Mouse (Mus musculus) liver, embryonic 13.5 days (tissue): ENCODE measurements around the gene Sox30. TPM values are rescaled to one million over a fixed set of nuclear protein-coding genes. Genes with fewer than 3 reads are reported as not detected.

ENCODE experiments used
- ATAC-seq: fragments of 200-750 bp; cut with Nextera tagmentation; 2 replicates; pipeline ENCODE4 v1.8.0; 2017; ENCODE audit warnings: low read depth, mild to moderate bottlenecking, moderate number of reproducible peaks, moderate library complexity
- DNase-seq: peaks from one replicate; pipeline ENCODE4 v3.0.0; 2022
- H3K27ac ChIP-seq: fragments of 300-500 bp; sonication (generic); 2 replicates; pipeline ENCODE4 v1.5.1; 2015; ENCODE audit warnings: moderate library complexity, mild to moderate bottlenecking, inconsistent platforms
- H3K27me3 ChIP-seq: fragments of 300-500 bp; sonication (generic); 2 replicates; pipeline ENCODE4 v1.6.1; 2015; ENCODE audit warnings: mild to moderate bottlenecking, inconsistent platforms
- H3K36me3 ChIP-seq: fragments of 300-500 bp; sonication (generic); 2 replicates; pipeline ENCODE4 v1.6.1; 2015; ENCODE audit warnings: mild to moderate bottlenecking, inconsistent platforms
- H3K4me1 ChIP-seq: fragments of 300-500 bp; sonication (generic); replicated peaks from 2 replicates; pipeline ENCODE4 v1.6.1; 2015; ENCODE audit warnings: inconsistent platforms
- H3K4me2 ChIP-seq: fragments of 300-500 bp; sonication (generic); 2 replicates; pipeline ENCODE4 v1.6.1; 2015; ENCODE audit warnings: inconsistent platforms, mild to moderate bottlenecking, moderate library complexity
- H3K4me3 ChIP-seq: fragments of 300-500 bp; sonication (generic); replicated peaks from 2 replicates; pipeline ENCODE4 v1.5.1; 2015; ENCODE audit warnings: mild to moderate bottlenecking, inconsistent platforms
- H3K9ac ChIP-seq: fragments of 300-500 bp; sonication (generic); 2 replicates; pipeline ENCODE4 v1.6.1; 2015; ENCODE audit warnings: mild to moderate bottlenecking, inconsistent platforms
- H3K9me3 ChIP-seq: fragments of 300-500 bp; sonication (generic); replicated peaks from 2 replicates; pipeline ENCODE4 v1.6.1; 2016; ENCODE audit warnings: inconsistent platforms
- WGBS: fragments of 180-500 bp; shearing (Covaris S2); methylation state at CpG from one replicate; pipeline ENCODE4 v1.1.7; 2015; ENCODE audit not compliant: insufficient replicate concordance; 5-methylcytosine and 5-hydroxymethylcytosine counted together
- polyA plus RNA-seq: library from polyadenylated mRNA; unstranded; fragments of >200 nt; fragmentation: Nextera tagmentation; extraction: Ambion mirVana; gene quantifications from 2 replicates; pipeline ENCODE4 v1.2.1, GENCODE M21; 2015

The Sox30 gene
- polyA plus RNA-seq, 1 experiment from 2014 or later = not detected

GRCm38 (mm10) chr11:46020246-46020645 is 40.1 kb downstream of the Sox30 start:
- Histone ChIP-seq H3K4me3 (no peak overlapping the region), H3K9me3 (no peaks in the 10 kb centered on the region), H3K4me2 (no peak overlapping the region), H3K27ac (no peak overlapping the region), H3K9ac (no peak overlapping the region), H3K36me3 (no peaks in the 10 kb centered on the region), H3K27me3 (no peaks in the 10 kb centered on the region), H3K4me1 (no peaks in the 10 kb centered on the region)
- ATAC-seq (no peak), DNase-seq (no peak)
- 50% methylated on average over 1 of the region's 1 CpGs for WGBS

DNA sequence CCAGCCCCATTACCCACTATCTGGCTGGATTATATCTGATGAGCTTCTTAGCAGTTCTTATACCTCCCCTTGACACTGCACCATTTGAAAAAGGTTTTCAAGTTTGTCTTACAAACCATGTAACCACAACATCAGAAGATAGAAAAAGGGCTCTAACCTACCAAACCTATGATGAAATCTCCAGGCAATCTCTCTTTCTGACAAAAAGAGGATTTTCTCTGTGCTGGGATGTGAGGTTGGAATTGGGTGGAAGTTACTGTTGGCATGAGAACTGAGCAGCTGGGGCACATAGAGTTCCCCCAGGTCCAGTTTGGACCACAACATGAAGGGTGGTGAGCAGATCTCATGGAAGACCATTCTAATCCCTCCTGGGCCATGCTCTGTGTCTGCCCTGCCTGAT is 41.7 kb downstream of the Sox30 start:
- H3K4me1 ChIP-seq = no peaks in the 10 kb centered on the region
- H3K4me2 ChIP-seq = no peak overlapping the region
- DNase-seq (no peak), ATAC-seq (no peak)
- no peak overlapping the region for H3K27ac ChIP-seq
- no peak overlapping the region for H3K9ac ChIP-seq
- H3K36me3 ChIP-seq = no peaks in the 10 kb centered on the region
- no peak overlapping the region for H3K4me3 ChIP-seq
- H3K9me3 ChIP-seq = no peaks in the 10 kb centered on the region
- H3K27me3 ChIP-seq = no peaks in the 10 kb centered on the region

- no peak for ATAC-seq
- DNase-seq = no peak
Observed at GRCm38 (mm10) chr11:46022983-46023382, 42.9 kb downstream of the Sox30 start.

DNA sequence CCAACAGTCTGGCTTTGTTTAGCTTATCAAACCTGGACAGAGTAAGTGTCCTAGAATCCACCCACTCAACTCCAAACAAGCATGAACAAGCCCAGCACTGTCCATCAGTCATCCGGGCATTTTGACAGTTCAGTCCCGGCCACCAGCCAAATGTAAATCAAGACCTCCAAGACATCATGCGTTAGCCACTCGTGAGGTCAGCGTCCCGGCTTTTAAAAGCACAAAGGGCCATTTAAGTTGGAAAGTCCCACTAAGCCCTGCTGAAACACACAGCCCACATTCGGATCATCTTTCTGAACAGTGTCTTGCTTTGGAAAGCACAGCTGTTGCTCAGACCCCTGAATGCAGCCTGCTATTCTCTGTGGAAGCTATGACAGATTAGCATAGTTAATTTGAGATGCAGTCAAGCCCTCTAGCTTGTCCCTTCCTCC is 45.9 kb downstream of the Sox30 start:
- H3K4me1 ChIP-seq = 0 out of 2 replicates have a peak, but pooled peaks cover 4% of the 10 kb centered on the region
- no peak overlapping the region for H3K4me2 ChIP-seq
- no peak overlapping the region for H3K9ac ChIP-seq
- H3K4me3 ChIP-seq = no peak overlapping the region
- DNase-seq (no peak), ATAC-seq (no peak)
- 75% methylated on average over 7 of the region's 7 CpGs for WGBS
- H3K36me3 ChIP-seq = no peaks in the 10 kb centered on the region
- no peaks in the 10 kb centered on the region for H3K27me3 ChIP-seq
- H3K9me3 ChIP-seq = no peaks in the 10 kb centered on the region
- H3K27ac ChIP-seq = no peak overlapping the region

More at GRCm38 (mm10) chr11:46022983-46023382, 42.9 kb downstream of the Sox30 start:
- no peak overlapping the region for H3K9ac ChIP-seq
- H3K27ac ChIP-seq = no peak overlapping the region
- H3K4me1 ChIP-seq = no peaks in the 10 kb centered on the region
- no peaks in the 10 kb centered on the region for H3K9me3 ChIP-seq
- no peak overlapping the region for H3K4me3 ChIP-seq
- WGBS = 44% methylated on average over 6 of the region's 6 CpGs
- H3K4me2 ChIP-seq = no peak overlapping the region
- no peaks in the 10 kb centered on the region for H3K36me3 ChIP-seq
- no peaks in the 10 kb centered on the region for H3K27me3 ChIP-seq

GRCm38 (mm10) chr11:46027952-46028814 is 48.1 kb downstream of the Sox30 start:
- Histone ChIP-seq H3K4me3 (no peak overlapping the region), H3K27me3 (no peaks in the 10 kb centered on the region), H3K4me1 (0 out of 2 replicates have a peak, but pooled peaks cover 4% of the 10 kb centered on the region), H3K9me3 (no peaks in the 10 kb centered on the region), H3K9ac (no peak overlapping the region), H3K4me2 (no peak overlapping the region), H3K27ac (no peak overlapping the region), H3K36me3 (no peaks in the 10 kb centered on the region)
- DNase-seq = no peak
- no peak for ATAC-seq
- WGBS = 61% methylated on average over 6 of the region's 6 CpGs

DNA sequence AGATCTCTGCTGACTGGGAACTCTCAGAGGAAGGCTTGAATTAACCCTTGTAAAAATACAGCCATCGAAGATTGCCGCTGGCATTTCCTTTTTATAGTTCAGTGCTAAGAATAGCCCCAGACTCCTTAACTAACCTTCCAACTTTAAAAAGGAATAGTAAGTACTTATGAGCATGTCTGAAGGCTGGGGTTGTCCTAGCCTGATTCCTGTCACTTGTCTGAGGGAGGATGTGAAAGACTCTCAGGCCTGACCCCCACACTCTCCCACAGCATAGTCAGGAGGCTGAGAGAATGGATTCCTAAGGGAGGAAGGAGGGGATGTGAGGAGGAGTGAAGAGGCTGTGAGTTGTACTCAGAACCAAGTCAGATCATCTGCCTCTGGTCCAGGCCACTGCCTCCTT is 49.4 kb downstream of the Sox30 start:
- WGBS = 71% methylated on average over 2 of the region's 2 CpGs
- Histone ChIP-seq H3K4me2 (no peak overlapping the region), H3K36me3 (no peaks in the 10 kb centered on the region), H3K4me1 (0 out of 2 replicates have a peak, but pooled peaks cover 4% of the 10 kb centered on the region), H3K9ac (no peak overlapping the region), H3K4me3 (no peak overlapping the region), H3K27me3 (no peaks in the 10 kb centered on the region), H3K27ac (no peak overlapping the region), H3K9me3 (no peaks in the 10 kb centered on the region)
- no peak for ATAC-seq
- no peak for DNase-seq

GRCm38 (mm10) chr11:46030026-46030425 is 49.9 kb downstream of the Sox30 start:
- H3K4me3 ChIP-seq = no peak overlapping the region
- H3K27ac ChIP-seq = no peak overlapping the region
- DNase-seq = no peak
- no peak overlapping the region for H3K4me2 ChIP-seq
- H3K9ac ChIP-seq = no peak overlapping the region
- 57% methylated on average over 2 of the region's 2 CpGs for WGBS
- H3K4me1 ChIP-seq = 0 out of 2 replicates have a peak, but pooled peaks cover 4% of the 10 kb centered on the region
- H3K9me3 ChIP-seq = no peaks in the 10 kb centered on the region
- ATAC-seq = no peak
- no peaks in the 10 kb centered on the region for H3K27me3 ChIP-seq
- H3K36me3 ChIP-seq = no peaks in the 10 kb centered on the region

DNA sequence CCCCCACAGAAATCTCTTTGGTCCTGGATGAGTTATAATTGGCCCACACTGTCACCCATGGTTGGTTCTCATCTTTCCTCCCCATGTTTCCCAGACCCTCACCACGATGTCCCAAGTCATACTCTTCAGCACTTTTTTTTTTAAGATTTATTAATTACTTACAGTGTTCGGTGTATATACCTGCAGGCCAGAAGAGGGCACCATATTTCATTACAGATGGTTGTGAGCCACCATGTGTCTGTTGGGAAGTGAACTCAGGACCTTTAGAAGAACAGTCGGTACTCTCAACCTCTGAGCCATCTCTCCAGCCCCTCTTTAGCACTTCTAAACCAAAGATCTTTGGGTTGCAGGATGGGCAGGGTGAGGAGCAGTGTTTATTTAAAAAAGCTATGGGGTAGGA is 51.4 kb downstream of the Sox30 start:
- no peaks in the 10 kb centered on the region for H3K27me3 ChIP-seq
- H3K27ac ChIP-seq = no peak overlapping the region
- WGBS = 33% methylated on average over 3 of the region's 3 CpGs
- ATAC-seq = no peak
- H3K9me3 ChIP-seq = no peaks in the 10 kb centered on the region
- H3K4me1 ChIP-seq = 0 out of 2 replicates have a peak, but pooled peaks cover 4% of the 10 kb centered on the region
- no peak overlapping the region for H3K4me3 ChIP-seq
- no peak overlapping the region for H3K4me2 ChIP-seq
- no peak overlapping the region for H3K9ac ChIP-seq
- no peaks in the 10 kb centered on the region for H3K36me3 ChIP-seq
- no peak for DNase-seq

DNA sequence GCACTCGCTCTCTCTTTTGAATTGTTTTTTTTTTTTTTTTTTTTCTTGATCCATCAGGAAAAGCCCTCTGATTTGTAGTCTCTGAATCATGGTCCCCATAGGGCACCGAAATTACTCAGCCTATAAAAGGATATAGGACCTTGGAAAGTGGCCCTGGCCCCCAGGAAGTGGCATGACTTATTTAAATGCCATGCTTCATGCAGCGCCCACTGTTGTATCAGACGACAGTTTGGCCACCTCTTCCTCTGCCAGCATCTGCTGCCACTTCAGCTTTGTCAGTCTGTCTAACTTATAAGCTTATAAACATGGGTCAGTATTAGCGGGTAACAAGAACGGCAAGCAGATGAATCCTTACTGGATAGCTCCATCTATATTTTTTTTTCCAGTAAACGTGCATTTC is 52.8 kb downstream of the Sox30 start:
- no peaks in the 10 kb centered on the region for H3K9me3 ChIP-seq
- H3K4me2 ChIP-seq = no peak overlapping the region
- H3K27me3 ChIP-seq = no peaks in the 10 kb centered on the region
- no peaks in the 10 kb centered on the region for H3K36me3 ChIP-seq
- no peak overlapping the region for H3K4me3 ChIP-seq
- ATAC-seq (no peak), DNase-seq (no peak)
- no peak overlapping the region for H3K9ac ChIP-seq
- WGBS = 71% methylated on average over 7 of the region's 7 CpGs
- 0 out of 2 replicates have a peak, but pooled peaks cover 4% of the 10 kb centered on the region for H3K4me1 ChIP-seq
- H3K27ac ChIP-seq = no peak overlapping the region

DNA sequence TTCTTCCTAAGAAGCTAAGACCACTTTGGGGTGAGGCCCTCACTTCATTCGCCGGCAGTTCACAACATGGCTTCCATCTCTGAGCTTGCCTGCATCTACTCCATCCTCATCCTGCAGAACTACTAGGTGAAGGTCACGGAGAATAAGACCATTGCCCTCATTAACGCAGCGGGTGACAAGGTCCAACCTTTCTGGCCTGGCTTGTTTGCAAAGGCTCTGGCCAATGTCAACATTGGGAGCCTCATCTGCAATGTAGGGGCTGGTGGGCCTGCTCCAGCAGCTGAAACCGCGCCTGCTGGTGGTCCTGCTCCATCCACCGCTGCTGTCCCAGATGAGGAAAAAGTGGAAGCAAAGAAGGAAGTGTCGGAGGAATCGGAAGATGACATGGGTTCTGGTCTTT is 56.3 kb downstream of the Sox30 start:
- Histone ChIP-seq H3K27me3 (no peaks in the 10 kb centered on the region), H3K4me2 (no peak overlapping the region), H3K9me3 (no peaks in the 10 kb centered on the region), H3K27ac (no peak overlapping the region), H3K9ac (no peak overlapping the region), H3K4me1 (no peaks in the 10 kb centered on the region), H3K36me3 (no peaks in the 10 kb centered on the region), H3K4me3 (no peak overlapping the region)
- no peak for ATAC-seq
- no peak for DNase-seq
- 77% methylated on average over 10 of the region's 10 CpGs for WGBS

DNA sequence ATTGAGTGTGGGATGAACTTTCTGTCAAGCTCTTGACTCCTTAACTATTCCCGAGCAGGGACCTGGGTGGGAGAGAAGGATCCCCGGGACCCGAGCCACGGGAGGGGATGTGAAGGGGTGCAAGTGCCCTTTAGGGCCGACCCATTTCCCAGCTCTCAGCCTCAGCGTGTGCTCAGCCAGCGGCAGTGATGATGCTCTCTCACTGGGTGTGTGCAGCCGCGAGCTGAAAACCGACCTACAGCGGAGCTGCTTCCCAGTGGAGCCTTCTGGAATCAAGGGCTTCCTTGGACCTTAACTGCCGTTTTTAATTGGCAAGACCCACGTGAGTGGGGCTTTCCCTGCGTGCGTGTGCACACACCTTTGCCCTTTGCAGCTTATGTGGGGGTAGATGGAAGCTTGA is 58.8 kb downstream of the Sox30 start:
- ATAC-seq = no peak
- no peak for DNase-seq
- no peak overlapping the region for H3K9ac ChIP-seq
- no peak overlapping the region for H3K27ac ChIP-seq
- no peaks in the 10 kb centered on the region for H3K27me3 ChIP-seq
- H3K36me3 ChIP-seq = no peaks in the 10 kb centered on the region
- H3K4me2 ChIP-seq = no peak overlapping the region
- H3K4me3 ChIP-seq = no peak overlapping the region
- WGBS = 64% methylated on average over 15 of the region's 15 CpGs
- H3K4me1 ChIP-seq = no peaks in the 10 kb centered on the region
- H3K9me3 ChIP-seq = no peaks in the 10 kb centered on the region

- ATAC-seq = no peak
- no peak overlapping the region for H3K27ac ChIP-seq
Observed at GRCm38 (mm10) chr11:46039335-46039734, 59.2 kb downstream of the Sox30 start.

More at GRCm38 (mm10) chr11:46039335-46039734, 59.2 kb downstream of the Sox30 start:
- Histone ChIP-seq H3K4me1 (no peaks in the 10 kb centered on the region), H3K36me3 (no peaks in the 10 kb centered on the region), H3K27me3 (no peaks in the 10 kb centered on the region), H3K4me2 (no peak overlapping the region), H3K9ac (no peak overlapping the region), H3K4me3 (no peak overlapping the region), H3K9me3 (no peaks in the 10 kb centered on the region)
- DNase-seq = no peak
- WGBS = 39% methylated on average over 11 of the region's 11 CpGs
